Mouse (Mus musculus) midbrain, postnatal 0 days (tissue): ENCODE data around the gene Serpina5. TPM values are rescaled to one million over a fixed set of nuclear protein-coding genes. Genes with fewer than 3 reads are reported as not detected.
"Not testable (repeated sequence)": the region's sequence is repeated elsewhere in the genome, so short reads cannot be mapped to it uniquely, and the experiment has no call there.

Source experiments
- ATAC-seq: fragments of 200-750 bp; cut with Nextera tagmentation; 2 replicates; pipeline ENCODE4 v1.8.0; 2017; ENCODE audit warnings: moderate number of reproducible peaks, mild to moderate bottlenecking, moderate TSS enrichment, moderate library complexity; ENCODE audit not compliant: low FRiP score
- DNase-seq: peaks from one replicate; pipeline ENCODE4 v3.0.0-alpha.2; 2015; ENCODE audit warnings: low spot score
- H3K27ac ChIP-seq: fragments of 300-500 bp; sonication (generic); 2 replicates; pipeline ENCODE4 v1.5.1; 2014; ENCODE audit warnings: low read depth, mild to moderate bottlenecking, low read length, mixed read lengths
- H3K27me3 ChIP-seq: fragments of 300-500 bp; sonication (generic); 2 replicates; pipeline ENCODE4 v1.6.1; 2014; ENCODE audit warnings: low read length, control low read depth, mixed read lengths; ENCODE audit not compliant: insufficient read depth
- H3K36me3 ChIP-seq: fragments of 300-500 bp; sonication (generic); 2 replicates; pipeline ENCODE4 v1.6.1; 2014; ENCODE audit warnings: low read length, control low read depth, mixed read lengths; ENCODE audit not compliant: insufficient read depth
- H3K4me1 ChIP-seq: fragments of 300-500 bp; sonication (generic); 2 replicates; pipeline ENCODE4 v1.6.1; 2014; ENCODE audit warnings: mild to moderate bottlenecking, control low read depth, antibody characterized with exemption, low read length, mixed read lengths; ENCODE audit not compliant: insufficient read depth
- H3K4me2 ChIP-seq: fragments of 300-500 bp; sonication (generic); 2 replicates; pipeline ENCODE4 v1.6.1; 2014; ENCODE audit warnings: low read depth, mild to moderate bottlenecking, low read length, mixed read lengths; ENCODE audit not compliant: poor library complexity, severe bottlenecking
- H3K4me3 ChIP-seq: fragments of 300-500 bp; sonication (generic); 2 replicates; pipeline ENCODE4 v1.5.1; 2014; ENCODE audit warnings: low read depth, mild to moderate bottlenecking, low read length, moderate library complexity
- H3K9ac ChIP-seq: fragments of 300-500 bp; sonication (generic); replicated peaks from 2 replicates; pipeline ENCODE4 v1.6.1; 2014; ENCODE audit warnings: mild to moderate bottlenecking, low read length, moderate library complexity, mixed read lengths; ENCODE audit not compliant: poor library complexity, severe bottlenecking
- H3K9me3 ChIP-seq: fragments of 300-500 bp; sonication (generic); 2 replicates; pipeline ENCODE4 v1.6.1; 2016; ENCODE audit warnings: low read length, control low read depth
- CTCF ChIP-seq: IDR thresholded peaks from 2 replicates; pipeline ENCODE4 v1.5.1; 2016; ENCODE audit warnings: antibody characterized with exemption, mild to moderate bottlenecking
- WGBS: fragments of 180-500 bp; shearing (Covaris S2); extraction: QIAGEN DNeasy Blood & Tissue Kit; methylation state at CpG from one replicate; pipeline ENCODE4 v1.1.7; 2014; 5-methylcytosine and 5-hydroxymethylcytosine counted together
- polyA plus RNA-seq: library from polyadenylated mRNA; unstranded; fragments of >200 nt; fragmentation: Nextera tagmentation; extraction: Ambion mirVana; gene quantifications from 2 replicates; pipeline ENCODE4 v1.2.1, GENCODE M21; 2015
- total RNA-seq: library from RNA; depleted of rRNA; stranded (reverse); fragments of >200 nt; gene quantifications from 2 replicates; pipeline ENCODE4 v1.2.3, GENCODE M21; 2014

The Serpina5 gene
- total and polyA plus RNA-seq, 2 experiments from 2014 or later, result not detected

DNA sequence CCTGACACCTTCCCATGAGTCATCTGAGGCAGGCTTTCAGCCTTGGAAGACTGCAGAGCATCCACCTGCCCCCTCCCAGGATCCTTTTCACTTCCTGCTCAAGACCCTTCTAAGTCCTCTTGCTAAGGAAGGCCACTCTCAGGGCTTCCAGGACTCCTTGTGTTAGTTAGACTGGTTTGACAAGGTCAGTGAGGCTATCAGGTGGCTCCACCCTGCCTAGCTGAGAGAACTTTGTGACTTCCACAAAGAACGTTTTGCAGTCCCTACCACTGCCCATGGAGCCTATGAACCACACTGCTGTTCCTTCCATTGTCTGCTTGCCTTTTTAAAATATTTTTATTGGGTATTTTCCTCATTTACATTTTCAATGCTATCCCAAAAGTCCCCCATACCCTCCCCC is 29.2 kb upstream of the Serpina5 start:
- H3K9ac ChIP-seq, result no peak overlapping the region
- H3K27me3 ChIP-seq, result no peaks in the 10 kb centered on the region
- H3K36me3 ChIP-seq, result no peaks in the 10 kb centered on the region
- ATAC-seq (no peak), DNase-seq (no peak)
- H3K9me3 ChIP-seq, result no peaks in the 10 kb centered on the region
- TF ChIP-seq CTCF, result no peak
- H3K4me1 ChIP-seq, result no peaks in the 10 kb centered on the region
- H3K4me3 ChIP-seq, result no peak overlapping the region
- no peak overlapping the region for H3K27ac ChIP-seq
- H3K4me2 ChIP-seq, result no peak overlapping the region
- 48% methylated on average over 1 of the region's 1 CpGs for WGBS

GRCm38 (mm10) chr12:104072286-104072685 is 28.6 kb upstream of the Serpina5 start:
- no peak overlapping the region for H3K4me2 ChIP-seq
- no peaks in the 10 kb centered on the region for H3K9me3 ChIP-seq
- DNase-seq, result no peak
- TF ChIP-seq CTCF, result no peak
- no peaks in the 10 kb centered on the region for H3K27me3 ChIP-seq
- no peak overlapping the region for H3K9ac ChIP-seq
- no peaks in the 10 kb centered on the region for H3K4me1 ChIP-seq
- no peak overlapping the region for H3K4me3 ChIP-seq
- H3K36me3 ChIP-seq, result no peaks in the 10 kb centered on the region
- H3K27ac ChIP-seq, result no peak overlapping the region
- ATAC-seq, result no peak
- 63% methylated on average over 5 of the region's 5 CpGs for WGBS

GRCm38 (mm10) chr12:104090119-104090518 is 10.8 kb upstream of the Serpina5 start:
- H3K4me3 ChIP-seq, result no peak overlapping the region
- WGBS, result 74% methylated on average over 2 of the region's 2 CpGs
- ATAC-seq (no peak), DNase-seq (no peak)
- no peaks in the 10 kb centered on the region for H3K4me1 ChIP-seq
- no peaks in the 10 kb centered on the region for H3K36me3 ChIP-seq
- no peak overlapping the region for H3K4me2 ChIP-seq
- no peaks in the 10 kb centered on the region for H3K9me3 ChIP-seq
- TF ChIP-seq CTCF, result no peak
- H3K9ac ChIP-seq, result no peak overlapping the region
- no peak overlapping the region for H3K27ac ChIP-seq
- H3K27me3 ChIP-seq, result no peaks in the 10 kb centered on the region

DNA sequence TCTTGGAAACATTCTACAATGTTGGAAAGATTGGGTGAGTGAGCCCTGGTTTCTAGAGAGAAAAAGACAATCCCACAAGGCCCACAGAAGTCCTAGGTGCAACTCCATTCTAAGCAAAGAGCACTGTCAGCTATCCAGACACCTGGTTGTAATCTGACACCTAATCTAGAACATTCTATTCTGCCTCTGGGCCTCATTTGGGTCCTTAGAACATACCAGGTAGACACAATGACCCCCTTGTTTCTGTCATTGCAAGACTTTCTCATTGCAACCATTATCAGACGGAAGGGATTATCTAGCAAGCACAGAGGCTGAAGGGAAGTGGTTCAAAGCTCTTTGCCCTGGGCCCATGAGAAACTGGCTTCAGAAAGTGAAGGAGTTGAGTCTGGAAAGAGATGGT is 9.6 kb upstream of the Serpina5 start:
- DNase-seq, result no peak
- Histone ChIP-seq H3K9me3 (no peaks in the 10 kb centered on the region), H3K27ac (no peak overlapping the region), H3K4me1 (no peaks in the 10 kb centered on the region), H3K27me3 (no peaks in the 10 kb centered on the region), H3K4me3 (no peak overlapping the region), H3K36me3 (no peaks in the 10 kb centered on the region), H3K4me2 (no peak overlapping the region), H3K9ac (no peak overlapping the region)
- TF ChIP-seq CTCF, result no peak
- WGBS, result 87% methylated on average over 1 of the region's 1 CpGs
- no peak for ATAC-seq

GRCm38 (mm10) chr12:104105847-104106246 is 4.9 kb downstream of the Serpina5 start:
- DNase-seq, result no peak
- ATAC-seq, result no peak
- Histone ChIP-seq H3K27ac (no peak overlapping the region), H3K9ac (no peak overlapping the region), H3K4me3 (no peak overlapping the region), H3K36me3 (no peaks in the 10 kb centered on the region), H3K27me3 (no peaks in the 10 kb centered on the region), H3K9me3 (no peaks in the 10 kb centered on the region), H3K4me2 (no peak overlapping the region), H3K4me1 (no peaks in the 10 kb centered on the region)
- TF ChIP-seq CTCF, result no peak

GRCm38 (mm10) chr12:104106919-104107318 is 6.0 kb downstream of the Serpina5 start:
- DNase-seq (no peak), ATAC-seq (no peak)
- H3K9ac ChIP-seq, result no peak overlapping the region
- no peaks in the 10 kb centered on the region for H3K27me3 ChIP-seq
- no peaks in the 10 kb centered on the region for H3K4me1 ChIP-seq
- no peaks in the 10 kb centered on the region for H3K36me3 ChIP-seq
- no peak overlapping the region for H3K4me2 ChIP-seq
- H3K27ac ChIP-seq, result no peak overlapping the region
- no peak for TF ChIP-seq CTCF
- H3K4me3 ChIP-seq, result no peak overlapping the region
- H3K9me3 ChIP-seq, result no peaks in the 10 kb centered on the region

DNA sequence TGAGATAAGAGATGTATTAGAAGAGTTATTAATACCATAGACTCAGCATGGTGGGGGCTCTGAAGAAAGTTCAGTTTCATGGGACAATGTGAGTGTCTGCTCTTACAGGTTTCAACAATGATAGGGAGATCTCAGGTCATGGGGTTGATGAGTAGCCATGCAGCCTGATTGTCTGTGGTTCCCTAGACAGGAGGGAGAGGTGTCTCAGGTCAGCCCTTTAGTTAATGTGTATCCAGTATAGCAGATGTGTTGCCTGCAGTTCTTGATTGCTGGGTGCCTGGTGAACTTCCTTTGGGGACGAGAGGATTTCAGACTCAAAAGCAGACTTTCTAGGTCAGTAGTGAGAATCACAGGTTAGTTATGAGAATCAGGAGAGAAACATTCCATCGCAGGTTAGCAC is 7.6 kb downstream of the Serpina5 start:
- Histone ChIP-seq H3K4me3 (no peak overlapping the region), H3K27ac (no peak overlapping the region), H3K4me1 (no peaks in the 10 kb centered on the region), H3K27me3 (no peaks in the 10 kb centered on the region), H3K9ac (no peak overlapping the region), H3K36me3 (no peaks in the 10 kb centered on the region), H3K4me2 (no peak overlapping the region), H3K9me3 (no peaks in the 10 kb centered on the region)
- WGBS, result 76% methylated on average over 2 of the region's 2 CpGs
- ATAC-seq, result no peak
- no peak for TF ChIP-seq CTCF
- DNase-seq, result no peak

DNA sequence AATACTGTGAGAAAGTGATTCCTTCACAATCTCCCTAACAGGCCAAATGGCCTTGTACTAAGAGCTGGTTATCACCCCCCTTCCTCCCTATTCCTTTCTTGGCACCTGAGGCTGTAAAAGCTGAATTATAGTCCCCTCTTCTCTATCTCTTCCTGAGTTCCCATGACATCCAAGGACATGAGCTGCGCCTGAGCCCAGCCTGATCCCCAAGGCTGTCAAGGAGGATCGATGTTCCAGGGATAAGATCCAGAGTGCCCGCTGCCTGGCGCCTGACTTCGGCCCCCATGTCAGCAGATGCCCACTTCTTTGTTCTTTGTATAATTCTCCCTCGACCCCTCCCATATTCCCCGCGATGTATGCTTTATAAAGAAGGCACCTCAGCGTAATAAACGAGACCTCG is 11.4 kb downstream of the Serpina5 start, which contains the start of gene Serpina3a:
Gene Serpina3a, plus strand, starts transcription at position 392 of the 400 bp plus-strand sequence.
- ATAC-seq, result not testable (repeated sequence)

More for the DNA sequence above, 11.4 kb downstream of the Serpina5 start, which contains the start of gene Serpina3a:
- not testable (repeated sequence) for H3K27ac ChIP-seq, H3K4me2 ChIP-seq, DNase-seq, H3K27me3 ChIP-seq, H3K9me3 ChIP-seq, H3K36me3 ChIP-seq, H3K4me3 ChIP-seq, H3K4me1 ChIP-seq, H3K9ac ChIP-seq
- 85% methylated on average over 11 of the region's 11 CpGs for WGBS
